Mouse (Mus musculus) stomach, embryonic 14.5 days (tissue): ENCODE measurements around the gene Mettl14. TPM values are rescaled to one million over a fixed set of nuclear protein-coding genes. Genes with fewer than 3 reads are reported as not detected.

Source experiments
- ATAC-seq: fragments of 200-750 bp; cut with Nextera tagmentation; 2 replicates; pipeline ENCODE4 v1.8.0; 2017; ENCODE audit warnings: low read depth, moderate TSS enrichment; ENCODE audit not compliant: insufficient number of reproducible peaks, insufficient read depth, low FRiP score
- H3K27ac ChIP-seq: fragments of 300-500 bp; sonication (generic); 2 replicates; pipeline ENCODE4 v1.5.1; 2014; ENCODE audit warnings: mild to moderate bottlenecking, low read length, moderate library complexity, mixed read lengths
- H3K27me3 ChIP-seq: fragments of 300-500 bp; sonication (generic); 2 replicates; pipeline ENCODE4 v1.6.1; 2014; ENCODE audit warnings: low read length, control low read depth, mixed read lengths; ENCODE audit not compliant: control insufficient read depth, insufficient read depth
- H3K36me3 ChIP-seq: fragments of 300-500 bp; sonication (generic); 2 replicates; pipeline ENCODE4 v1.6.1; 2014; ENCODE audit warnings: mild to moderate bottlenecking, control low read depth, low read length, moderate library complexity, mixed read lengths; ENCODE audit not compliant: control insufficient read depth, insufficient read depth
- H3K4me1 ChIP-seq: fragments of 300-500 bp; sonication (generic); 2 replicates; pipeline ENCODE4 v1.6.1; 2014; ENCODE audit warnings: low read length, control low read depth, mixed read lengths; ENCODE audit not compliant: control insufficient read depth, insufficient read depth
- H3K4me2 ChIP-seq: fragments of 300-500 bp; sonication (generic); replicated peaks from 2 replicates; pipeline ENCODE4 v1.6.1; 2014; ENCODE audit warnings: low read depth, low read length, control low read depth
- H3K4me3 ChIP-seq: fragments of 300-500 bp; sonication (generic); 2 replicates; pipeline ENCODE4 v1.5.1; 2014; ENCODE audit warnings: low read depth, low read length, control low read depth
- H3K9ac ChIP-seq: fragments of 300-500 bp; sonication (generic); replicated peaks from 2 replicates; pipeline ENCODE4 v1.6.1; 2014; ENCODE audit warnings: low read depth, mild to moderate bottlenecking, control low read depth, low read length, moderate library complexity, mixed read lengths
- H3K9me3 ChIP-seq: fragments of 300-500 bp; sonication (generic); 2 replicates; pipeline ENCODE4 v1.6.1; 2016; ENCODE audit warnings: low read depth, low read length, control low read depth; ENCODE audit not compliant: control insufficient read depth
- WGBS: fragments of 180-500 bp; shearing (Covaris S2); extraction: QIAGEN DNeasy Blood & Tissue Kit; methylation state at CpG from one replicate; pipeline ENCODE4 v1.1.7; 2014; 5-methylcytosine and 5-hydroxymethylcytosine counted together
- polyA plus RNA-seq: library from polyadenylated mRNA; unstranded; fragments of >200 nt; fragmentation: Nextera tagmentation; extraction: Ambion mirVana; gene quantifications from 2 replicates; pipeline ENCODE4 v1.2.1, GENCODE M21; 2014

Mettl14 gene
- polyA plus RNA-seq, 1 experiment from 2014 or later: 21.3 TPM

- ATAC-seq: no peak
- no peak overlapping the region for H3K9ac ChIP-seq
Observed at GRCm38 (mm10) chr3:123321612-123322011, 64.3 kb downstream of the Mettl14 start.

GRCm38 (mm10) chr3:123320341-123320740 lies 65.6 kb downstream of the Mettl14 start:
- Histone ChIP-seq H3K9me3 (no peaks in the 10 kb centered on the region), H3K4me2 (no peak overlapping the region), H3K36me3 (no peaks in the 10 kb centered on the region; the same call in 1 of the 2 replicates), H3K9ac (no peak overlapping the region), H3K27ac (no peak overlapping the region), H3K4me1 (peaks cover 12% of the 10 kb centered on the region), H3K27me3 (no peaks in the 10 kb centered on the region), H3K4me3 (no peak overlapping the region)
- 79% methylated on average over 9 of the region's 9 CpGs for WGBS
- no peak for ATAC-seq

More at GRCm38 (mm10) chr3:123321612-123322011, 64.3 kb downstream of the Mettl14 start:
- H3K36me3 ChIP-seq: no peaks in the 10 kb centered on the region; the same call in 1 of the 2 replicates
- no peak overlapping the region for H3K4me3 ChIP-seq
- H3K4me2 ChIP-seq: no peak overlapping the region
- WGBS: 92% methylated on average over 6 of the region's 6 CpGs
- H3K9me3 ChIP-seq: no peaks in the 10 kb centered on the region
- H3K4me1 ChIP-seq: peaks cover 17% of the 10 kb centered on the region
- H3K27ac ChIP-seq: peak overlapping the region; percentile 45; the same call in 1 of the 2 replicates
- no peaks in the 10 kb centered on the region for H3K27me3 ChIP-seq

Other genes with a start within 250 kb of the Mettl14 start
- gene Synpo2, start 150.0 kb downstream of the Mettl14 start, polyA plus RNA-seq: 39.9 and 43.6 TPM in 2 replicates
- 96.9 and 115 TPM in 2 replicates for gene Sec24d, start 118.7 kb downstream of the Mettl14 start, polyA plus RNA-seq
- 1.7 and 2.4 TPM in 2 replicates for gene Prss12, start 60.8 kb upstream of the Mettl14 start, polyA plus RNA-seq